Mouse (Mus musculus) olfactory bulb, adult 2 months (tissue): ENCODE results near the gene Armc6. TPM values are rescaled to one million over a fixed set of nuclear protein-coding genes. Genes with fewer than 3 reads are reported as not detected.
"Not testable (repeated sequence)": the region's sequence is repeated elsewhere in the genome, so short reads cannot be mapped to it uniquely, and the experiment has no call there.

ENCODE experiments used
- H3K27ac ChIP-seq: fragments of 200-500 bp; 2 replicates; pipeline ENCODE4 v1.5.1; 2012; ENCODE audit warnings: low read depth, low read length; ENCODE audit not compliant: insufficient read depth
- H3K4me1 ChIP-seq: fragments of 200-500 bp; 2 replicates; pipeline ENCODE4 v1.6.1; 2012; ENCODE audit warnings: low read length; ENCODE audit not compliant: control insufficient read depth, insufficient read depth
- H3K4me3 ChIP-seq: fragments of 200-500 bp; 2 replicates; pipeline ENCODE4 v1.5.1; 2012; ENCODE audit warnings: mild to moderate bottlenecking, low read depth, low read length, moderate library complexity; ENCODE audit not compliant: insufficient read depth
- CTCF ChIP-seq: fragments of 200-500 bp; IDR thresholded peaks from 2 replicates; pipeline ENCODE4 v1.5.1; 2012; ENCODE audit warnings: low read depth, mild to moderate bottlenecking, low read length, moderate library complexity; ENCODE audit not compliant: insufficient read depth
- POLR2A ChIP-seq: fragments of 200-500 bp; IDR thresholded peaks from 2 replicates; pipeline ENCODE4 v1.6.1; 2012; ENCODE audit warnings: mild to moderate bottlenecking, low read depth, low read length, moderate library complexity; ENCODE audit not compliant: insufficient read depth
- WGBS: fragments of 180-500 bp; shearing (Covaris S2); methylation state at CpG from one replicate; pipeline ENCODE4 v1.1.7; 2018; 5-methylcytosine and 5-hydroxymethylcytosine counted together
- polyA plus RNA-seq: library from polyadenylated mRNA; stranded (reverse); fragments of >200 nt; gene quantifications from 2 replicates; pipeline ENCODE4 v1.2.4, GENCODE M21; 2012; ENCODE audit warnings: low replicate concordance; ENCODE audit not compliant: missing spikeins, insufficient read depth, insufficient read length

The Armc6 gene
- polyA plus RNA-seq, 1 experiment, result not detected

- H3K27ac ChIP-seq, result no peak overlapping the region
- H3K4me3 ChIP-seq, result no peak overlapping the region
- WGBS, result 73% methylated on average over 8 of the region's 8 CpGs
- H3K4me1 ChIP-seq, result peaks cover 15% of the 10 kb centered on the region
- TF ChIP-seq POLR2A, result no peak
- TF ChIP-seq CTCF, result no peak
These were observed 13.9 kb downstream of the Armc6 start for GRCm38 (mm10) chr8:70220236-70220840.

GRCm38 (mm10) chr8:70219107-70219684 lies 15.1 kb downstream of the Armc6 start:
- WGBS, result 67% methylated on average over 5 of the region's 5 CpGs
- H3K4me3 ChIP-seq, result no peak overlapping the region
- no peak overlapping the region for H3K27ac ChIP-seq
- H3K4me1 ChIP-seq, result peaks cover 15% of the 10 kb centered on the region
- TF ChIP-seq POLR2A, result no peak
- TF ChIP-seq CTCF, result no peak

- H3K27ac ChIP-seq, result no peak overlapping the region
- peaks cover 14% of the 10 kb centered on the region for H3K4me1 ChIP-seq
- H3K4me3 ChIP-seq, result no peak overlapping the region
- TF ChIP-seq POLR2A (no peak), CTCF (no peak)
These were observed 16.8 kb downstream of the Armc6 start for GRCm38 (mm10) chr8:70217441-70217840.

- peaks cover 9% of the 10 kb centered on the region for H3K4me1 ChIP-seq
- H3K4me3 ChIP-seq, result no peak overlapping the region
- H3K27ac ChIP-seq, result 0 out of 2 replicates have a peak overlapping the region, but pooled peaks have one; percentile 27
- WGBS, result 31% methylated on average over 1 of the region's 1 CpGs
- no peak for TF ChIP-seq CTCF
- TF ChIP-seq POLR2A, result no peak
These were observed 17.7 kb downstream of the Armc6 start for GRCm38 (mm10) chr8:70216566-70216965.

- not testable (repeated sequence) for H3K4me3 ChIP-seq, H3K4me1 ChIP-seq, H3K27ac ChIP-seq
- WGBS, result 48% methylated on average over 3 of the region's 3 CpGs
These were observed 18.1 kb downstream of the Armc6 start for GRCm38 (mm10) chr8:70216161-70216560.

GRCm38 (mm10) chr8:70215092-70215491 lies 19.2 kb downstream of the Armc6 start:
- TF ChIP-seq CTCF, result no peak
- TF ChIP-seq POLR2A, result no peak
- H3K27ac ChIP-seq, result no peak overlapping the region
- no peak overlapping the region for H3K4me3 ChIP-seq
- H3K4me1 ChIP-seq, result peaks cover 9% of the 10 kb centered on the region
- WGBS, result 73% methylated on average over 5 of the region's 5 CpGs

- Histone ChIP-seq H3K4me1 (peaks cover 9% of the 10 kb centered on the region), H3K4me3 (no peak overlapping the region), H3K27ac (no peak overlapping the region)
- 80% methylated on average over 3 of the region's 3 CpGs for WGBS
- TF ChIP-seq CTCF, result no peak
- no peak for TF ChIP-seq POLR2A
These were observed 19.9 kb downstream of the Armc6 start for GRCm38 (mm10) chr8:70214411-70214810.

GRCm38 (mm10) chr8:70212112-70213055 lies 21.9 kb downstream of the Armc6 start, which contains the start of gene Slc25a42:
Gene Slc25a42 (minus strand): TSS chr8:70212305.
- Histone ChIP-seq H3K4me3 (peak within 1 kb of the TSS; percentile 73), H3K4me1 (peaks cover 9% of the 10 kb centered on the region), H3K27ac (peak within 1 kb of the TSS; percentile 36)
- WGBS, result 1% methylated on average over 66 of the region's 66 CpGs
- TF ChIP-seq POLR2A (peak; percentile 90), CTCF (no peak)

GRCm38 (mm10) chr8:70211726-70212111 lies 22.5 kb downstream of the Armc6 start:
- Histone ChIP-seq H3K4me1 (peaks cover 7% of the 10 kb centered on the region), H3K4me3 (peak overlapping the region; percentile 73), H3K27ac (no peak overlapping the region; the same call in 1 of the 2 replicates)
- TF ChIP-seq POLR2A, result no peak
- no peak for TF ChIP-seq CTCF
- WGBS, result under 1% methylated on average over 31 of the region's 31 CpGs
